Mouse (Mus musculus): Measurements from ENCODE around the gene Sipa1. TPM values are rescaled to one million over a fixed set of nuclear protein-coding genes. Genes with fewer than 3 reads are reported as not detected.

The Sipa1 gene
- polyA plus RNA-seq, 1 experiment from 2014 or later = 8.2 TPM

GRCm38 (mm10) chr19:5684985-5685384 lies 21.5 kb upstream of the Sipa1 start:
- H3K4me2 ChIP-seq (replicated peaks; ENCODE audit: low read depth) = no peak overlapping the region
- H3K4me1 ChIP-seq (replicated peaks; ENCODE audit: control insufficient read depth, insufficient read depth, low read length) = peaks cover 7% of the 10 kb centered on the region; the same call in 1 of the 2 replicates
- no peak overlapping the region for H3K9ac ChIP-seq (ENCODE audit: low read depth, low read length)
- H3K4me3 ChIP-seq (ENCODE audit: low read depth, low read length) = no peak overlapping the region
- H3K36me3 ChIP-seq (ENCODE audit: control insufficient read depth, insufficient read depth) = peaks cover 69% of the 10 kb centered on the region
- ATAC-seq = no peak
- WGBS = 90% methylated on average over 13 of the region's 13 CpGs
- H3K27me3 ChIP-seq (replicated peaks; ENCODE audit: control insufficient read depth, insufficient read depth, low read length) = no peaks in the 10 kb centered on the region
- TF ChIP-seq CTCF (IDR thresholded peaks at IDR 0.05; ENCODE audit: low read depth) = no peak
- H3K9me3 ChIP-seq (ENCODE audit: control insufficient read depth) = no peaks in the 10 kb centered on the region
- no peak overlapping the region for H3K27ac ChIP-seq (ENCODE audit: low read depth, low read length)

GRCm38 (mm10) chr19:5684236-5684635 lies 20.7 kb upstream of the Sipa1 start:
- Histone ChIP-seq H3K4me3 (ENCODE audit: low read depth, low read length) (no peak overlapping the region), H3K4me2 (replicated peaks; ENCODE audit: low read depth) (no peak overlapping the region), H3K9ac (ENCODE audit: low read depth, low read length) (no peak overlapping the region), H3K9me3 (ENCODE audit: control insufficient read depth) (no peaks in the 10 kb centered on the region), H3K4me1 (replicated peaks; ENCODE audit: control insufficient read depth, insufficient read depth, low read length) (peaks cover 7% of the 10 kb centered on the region; the same call in 1 of the 2 replicates), H3K36me3 (ENCODE audit: control insufficient read depth, insufficient read depth) (peaks cover 77% of the 10 kb centered on the region), H3K27me3 (replicated peaks; ENCODE audit: control insufficient read depth, insufficient read depth, low read length) (no peaks in the 10 kb centered on the region), H3K27ac (ENCODE audit: low read depth, low read length) (no peak overlapping the region; the same call in 1 of the 2 replicates)
- ATAC-seq = no peak
- WGBS = 80% methylated on average over 12 of the region's 12 CpGs
- TF ChIP-seq CTCF (IDR thresholded peaks at IDR 0.05; ENCODE audit: low read depth) = no peak

DNA sequence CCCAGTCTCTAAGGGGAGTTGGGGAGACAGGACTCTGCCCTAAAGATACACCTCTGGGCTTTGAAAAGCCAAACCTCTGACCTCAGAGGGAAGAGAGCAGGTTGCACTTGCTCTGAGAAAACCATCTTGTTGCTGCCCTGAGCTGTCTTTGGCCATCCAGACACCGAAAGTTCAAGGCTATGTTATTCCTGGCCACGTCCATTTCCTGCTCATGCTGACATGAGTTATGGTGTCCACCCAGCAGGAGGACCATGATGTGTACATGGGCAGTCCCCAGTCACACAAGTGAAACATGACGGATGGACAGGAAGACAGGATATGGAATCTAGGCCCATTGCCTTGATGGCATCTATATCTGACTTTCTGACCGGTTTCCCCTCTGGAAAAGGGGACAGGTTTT lies 16.9 kb upstream of the Sipa1 start:
- 86% methylated on average over 4 of the region's 4 CpGs for WGBS
- Histone ChIP-seq H3K27ac (ENCODE audit: low read depth, low read length) (no peak overlapping the region; the same call in 1 of the 2 replicates), H3K4me1 (replicated peaks; ENCODE audit: control insufficient read depth, insufficient read depth, low read length) (no peaks in the 10 kb centered on the region), H3K4me2 (replicated peaks; ENCODE audit: low read depth) (no peak overlapping the region), H3K27me3 (replicated peaks; ENCODE audit: control insufficient read depth, insufficient read depth, low read length) (no peaks in the 10 kb centered on the region), H3K9me3 (ENCODE audit: control insufficient read depth) (no peaks in the 10 kb centered on the region), H3K9ac (ENCODE audit: low read depth, low read length) (no peak overlapping the region), H3K36me3 (ENCODE audit: control insufficient read depth, insufficient read depth) (peaks cover 93% of the 10 kb centered on the region), H3K4me3 (ENCODE audit: low read depth, low read length) (no peak overlapping the region)
- no peak for ATAC-seq
- no peak for TF ChIP-seq CTCF (IDR thresholded peaks at IDR 0.05; ENCODE audit: low read depth)

GRCm38 (mm10) chr19:5668372-5668771 lies 4.9 kb upstream of the Sipa1 start:
- no peak for TF ChIP-seq CTCF (IDR thresholded peaks at IDR 0.05; ENCODE audit: low read depth)
- H3K36me3 ChIP-seq (ENCODE audit: control insufficient read depth, insufficient read depth) = peaks cover 75% of the 10 kb centered on the region
- H3K27me3 ChIP-seq (replicated peaks; ENCODE audit: control insufficient read depth, insufficient read depth, low read length) = no peaks in the 10 kb centered on the region
- no peak overlapping the region for H3K4me2 ChIP-seq (replicated peaks; ENCODE audit: low read depth)
- no peak overlapping the region for H3K4me3 ChIP-seq (ENCODE audit: low read depth, low read length)
- no peaks in the 10 kb centered on the region for H3K9me3 ChIP-seq (ENCODE audit: control insufficient read depth)
- H3K27ac ChIP-seq (ENCODE audit: low read depth, low read length) = no peak overlapping the region
- no peak overlapping the region for H3K9ac ChIP-seq (ENCODE audit: low read depth, low read length)
- H3K4me1 ChIP-seq (replicated peaks; ENCODE audit: control insufficient read depth, insufficient read depth, low read length) = no peaks in the 10 kb centered on the region; the same call in 1 of the 2 replicates
- ATAC-seq = no peak
- WGBS = 81% methylated on average over 4 of the region's 4 CpGs

DNA sequence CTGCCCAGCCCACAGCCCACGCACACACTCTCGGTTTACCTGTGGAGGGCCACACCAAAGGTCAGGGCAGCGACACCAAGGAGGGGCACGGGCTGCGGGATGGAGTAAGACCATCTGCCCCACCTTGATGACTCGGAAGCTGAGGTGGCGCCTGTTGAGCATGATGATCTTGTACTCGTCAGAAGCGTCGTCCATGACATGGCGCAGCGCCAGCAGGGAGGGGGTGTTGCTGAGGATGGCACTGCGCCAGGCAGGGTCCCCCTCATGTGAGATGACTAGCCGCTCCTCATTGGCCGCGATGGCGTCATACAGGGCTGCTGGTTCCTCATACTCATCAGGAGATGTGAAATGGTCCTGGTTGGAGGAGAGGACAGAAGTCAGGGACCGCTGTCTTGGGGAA lies 2.9 kb upstream of the Sipa1 start:
- Histone ChIP-seq H3K27me3 (replicated peaks; ENCODE audit: control insufficient read depth, insufficient read depth, low read length) (no peaks in the 10 kb centered on the region), H3K4me2 (replicated peaks; ENCODE audit: low read depth) (no peak overlapping the region), H3K27ac (ENCODE audit: low read depth, low read length) (no peak overlapping the region), H3K4me3 (ENCODE audit: low read depth, low read length) (no peak overlapping the region), H3K4me1 (replicated peaks; ENCODE audit: control insufficient read depth, insufficient read depth, low read length) (peaks cover 6% of the 10 kb centered on the region), H3K9me3 (ENCODE audit: control insufficient read depth) (no peaks in the 10 kb centered on the region), H3K9ac (ENCODE audit: low read depth, low read length) (no peak overlapping the region), H3K36me3 (ENCODE audit: control insufficient read depth, insufficient read depth) (peaks cover 55% of the 10 kb centered on the region)
- no peak for TF ChIP-seq CTCF (IDR thresholded peaks at IDR 0.05; ENCODE audit: low read depth)
- 90% methylated on average over 18 of the region's 18 CpGs for WGBS
- no peak for ATAC-seq

GRCm38 (mm10) chr19:5665465-5665864 lies 2.0 kb upstream of the Sipa1 start:
- no peak for TF ChIP-seq CTCF (IDR thresholded peaks at IDR 0.05; ENCODE audit: low read depth)
- no peak overlapping the region for H3K27ac ChIP-seq (ENCODE audit: low read depth, low read length)
- no peaks in the 10 kb centered on the region for H3K27me3 ChIP-seq (replicated peaks; ENCODE audit: control insufficient read depth, insufficient read depth, low read length)
- no peak overlapping the region for H3K9ac ChIP-seq (ENCODE audit: low read depth, low read length)
- H3K4me2 ChIP-seq (replicated peaks; ENCODE audit: low read depth) = no peak overlapping the region
- ATAC-seq = no peak
- no peaks in the 10 kb centered on the region for H3K9me3 ChIP-seq (ENCODE audit: control insufficient read depth)
- H3K36me3 ChIP-seq (ENCODE audit: control insufficient read depth, insufficient read depth) = peaks cover 52% of the 10 kb centered on the region
- 85% methylated on average over 15 of the region's 15 CpGs for WGBS
- no peak overlapping the region for H3K4me3 ChIP-seq (ENCODE audit: low read depth, low read length)
- H3K4me1 ChIP-seq (replicated peaks; ENCODE audit: control insufficient read depth, insufficient read depth, low read length) = peaks cover 6% of the 10 kb centered on the region

Data from intestine, postnatal 0 days (tissue).